Mouse (Mus musculus) kidney, adult 18-20 months (tissue): Measurements from ENCODE around the gene Cryba2.

Experiments
- DNase-seq: peaks from one replicate; pipeline ENCODE4 v3.0.0; 2021

Cryba2 gene

GRCm38 (mm10) chr1:74884196-74885141, 8.5 kb downstream of the Cryba2 start:
- no peak for DNase-seq

DNA sequence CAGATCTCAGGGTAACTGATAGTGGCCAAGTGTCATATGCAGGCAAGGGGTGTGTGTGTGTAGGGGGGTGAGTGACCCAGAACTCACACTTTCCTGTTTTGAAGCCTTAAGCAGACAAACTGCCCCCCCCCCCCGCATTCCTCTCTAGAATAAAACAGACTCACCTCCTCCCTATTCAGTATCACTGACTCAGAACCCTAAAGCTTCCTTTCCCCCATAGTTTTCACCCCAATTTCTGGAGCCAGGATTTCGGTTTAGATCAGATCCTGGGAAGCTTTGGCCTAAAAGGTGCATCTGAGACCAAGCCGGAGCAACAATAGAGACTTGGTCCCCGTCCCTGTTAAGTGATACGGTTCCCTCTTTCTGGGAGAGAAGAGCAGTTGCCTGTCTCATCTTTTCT, 9.5 kb downstream of the Cryba2 start:
- DNase-seq: no peak

DNA sequence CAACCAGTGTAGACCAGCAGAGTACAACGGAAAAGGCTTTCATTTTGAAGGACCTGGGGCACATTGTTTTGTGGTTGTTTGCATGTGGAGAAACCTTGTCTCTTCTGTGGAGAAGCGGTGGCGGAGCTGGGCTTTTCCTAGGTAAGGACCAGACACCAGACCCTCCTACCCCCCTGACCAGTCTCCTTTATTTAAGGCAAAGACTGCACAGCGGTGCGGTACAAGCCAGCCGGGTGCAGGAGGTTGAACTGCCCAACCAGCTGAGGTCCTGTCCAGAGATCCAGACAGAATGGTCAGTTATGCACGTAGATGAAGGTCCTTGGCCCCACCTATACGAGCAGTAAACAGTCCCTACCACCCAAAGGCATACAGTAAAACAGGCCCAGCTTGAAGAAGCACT, 10.1 kb downstream of the Cryba2 start:
- DNase-seq: no peak

DNA sequence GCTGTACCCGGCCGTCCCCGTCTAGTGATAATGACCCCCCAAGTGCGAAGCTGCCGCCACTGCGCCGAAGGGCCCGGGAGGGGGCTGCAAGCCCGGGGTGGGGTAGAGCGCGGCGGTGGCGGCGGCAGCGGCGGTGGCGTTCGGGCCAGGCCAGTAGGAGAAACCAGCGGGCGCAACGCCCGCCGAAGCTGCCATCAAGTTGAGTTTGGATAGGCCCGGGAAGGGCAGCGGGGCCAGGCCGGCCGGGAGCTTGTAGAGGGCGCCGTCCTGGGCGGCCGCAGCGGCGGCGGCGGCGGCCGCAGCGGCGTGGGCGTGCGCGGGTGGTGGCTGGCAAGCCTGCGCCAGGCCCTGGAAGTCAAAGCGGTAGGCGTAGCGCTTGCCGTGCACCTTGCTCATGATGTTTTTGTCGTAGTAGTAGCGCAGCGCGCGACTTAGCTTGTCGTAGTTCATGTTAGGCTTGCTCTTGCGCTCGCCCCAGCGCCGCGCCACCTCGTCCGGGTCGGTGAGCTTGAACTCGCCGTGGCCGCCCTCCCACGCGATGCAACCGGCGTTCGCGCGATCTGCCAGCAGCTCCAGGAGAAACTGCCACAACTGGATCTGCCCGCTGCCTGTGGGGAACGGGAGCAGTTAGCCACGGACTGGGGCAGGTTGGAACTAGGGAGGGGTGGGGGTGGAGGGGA, 10.7 kb downstream of the Cryba2 start:
- DNase-seq: no peak

GRCm38 (mm10) chr1:74880785-74881360, 12.1 kb downstream of the Cryba2 start:
- peak; percentile 76 for DNase-seq

DNA sequence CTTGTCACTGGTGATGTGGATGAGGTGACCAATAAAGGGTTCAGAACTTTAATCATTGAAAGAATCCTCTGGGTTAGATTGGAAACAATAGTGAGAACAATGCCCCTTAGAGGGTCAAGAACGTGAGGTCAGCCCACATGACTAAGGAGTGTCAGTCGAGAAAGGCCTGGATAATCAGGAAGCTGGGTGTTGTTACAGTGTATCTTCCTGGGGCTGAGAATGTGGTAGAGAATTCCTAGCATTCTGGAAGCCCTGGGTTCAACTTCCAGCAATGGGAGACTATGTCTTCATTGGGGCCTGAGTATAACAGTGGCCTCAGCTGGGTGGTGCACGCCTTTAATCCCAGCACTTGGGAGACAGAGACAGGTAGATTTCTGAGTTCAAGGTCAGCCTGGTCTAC, 15.7 kb downstream of the Cryba2 start:
- DNase-seq: no peak

DNA sequence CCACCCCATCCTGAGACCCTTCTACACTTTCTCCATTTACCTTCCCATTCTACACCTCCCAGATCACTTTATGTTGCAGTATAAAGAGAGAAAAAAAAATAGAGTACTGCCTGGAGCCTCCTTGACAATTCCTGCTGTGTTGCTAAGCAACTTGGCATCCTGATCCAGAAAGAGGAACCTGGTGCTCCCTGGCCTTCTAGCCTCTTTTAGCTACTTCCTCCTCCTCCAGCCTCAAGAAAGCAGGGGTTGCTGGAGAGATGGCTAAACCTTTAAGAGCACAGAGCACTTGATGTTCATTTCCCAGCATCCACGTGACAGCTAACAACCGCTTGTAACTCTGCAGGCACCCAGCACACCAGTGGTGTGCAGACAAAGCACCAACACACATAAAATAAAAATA, 20.7 kb downstream of the Cryba2 start:
- DNase-seq: no peak

DNA sequence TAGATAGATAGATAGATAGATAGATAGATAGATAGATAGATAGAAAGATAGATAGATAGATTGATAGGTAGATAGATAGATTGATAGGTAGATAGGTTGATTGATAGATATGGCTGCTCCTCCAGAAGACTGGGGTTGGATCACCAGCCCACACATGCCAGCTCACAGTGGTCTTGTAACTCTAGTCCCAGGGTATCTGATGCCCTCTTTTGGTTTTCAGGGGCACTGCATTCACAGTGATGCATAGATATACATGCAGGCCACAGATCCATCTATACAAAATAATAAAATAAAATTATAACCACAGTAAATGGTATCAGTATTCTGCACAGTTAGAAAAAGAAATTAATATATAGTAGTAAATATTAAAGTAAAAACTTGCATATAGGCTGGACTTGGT, 31.2 kb downstream of the Cryba2 start:
- DNase-seq: no peak

- DNase-seq: no peak
These were observed 33.5 kb downstream of the Cryba2 start for GRCm38 (mm10) chr1:74859223-74859984.

DNA sequence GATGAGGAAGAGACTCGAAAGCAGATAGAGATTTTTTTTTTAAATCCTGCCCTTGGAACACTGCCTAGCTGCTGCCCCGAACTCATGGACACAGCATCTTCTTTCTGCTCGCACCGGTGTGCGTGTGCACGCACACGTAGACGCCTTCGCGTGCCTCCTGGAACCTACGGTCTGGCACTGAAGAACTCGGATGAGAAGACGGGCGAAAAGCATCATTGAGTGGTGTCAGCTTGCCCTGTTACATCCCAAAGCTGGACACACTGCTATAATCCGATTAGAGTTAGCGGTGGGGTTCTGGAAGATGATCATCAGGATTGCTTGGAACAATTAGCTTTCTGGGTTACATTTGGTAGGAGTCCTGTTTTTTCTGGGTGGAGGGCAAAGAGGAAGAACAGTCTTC, 34.1 kb downstream of the Cryba2 start:
- DNase-seq: no peak

DNA sequence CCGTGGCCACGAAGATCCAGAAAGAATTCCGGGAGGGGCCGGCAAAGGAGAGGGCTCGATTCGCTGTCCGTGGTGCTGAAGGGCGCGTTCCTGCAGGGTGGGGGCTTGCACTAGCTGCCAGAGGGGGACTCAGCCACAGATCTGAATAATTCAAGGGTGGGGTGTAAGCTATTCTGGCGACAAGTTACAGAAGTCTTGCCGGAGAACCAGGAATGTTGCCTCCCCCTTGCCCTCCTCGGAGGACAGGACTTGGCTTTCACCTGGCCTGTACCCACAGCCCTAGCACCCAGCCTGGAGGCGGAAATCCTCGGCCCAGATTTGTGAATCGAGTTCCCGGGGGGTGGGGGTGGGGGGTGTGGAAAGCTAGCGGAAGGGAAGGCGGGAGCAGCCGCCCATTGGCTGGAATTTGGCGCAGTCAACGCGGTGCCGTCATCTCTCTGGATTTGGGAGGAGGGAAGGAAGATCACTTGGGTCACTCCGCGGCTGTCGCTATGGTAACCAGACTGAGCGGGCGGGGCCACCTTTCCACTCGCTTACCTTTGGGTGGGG, 34.7 kb downstream of the Cryba2 start:
- DNase-seq: peak; percentile 48

DNA sequence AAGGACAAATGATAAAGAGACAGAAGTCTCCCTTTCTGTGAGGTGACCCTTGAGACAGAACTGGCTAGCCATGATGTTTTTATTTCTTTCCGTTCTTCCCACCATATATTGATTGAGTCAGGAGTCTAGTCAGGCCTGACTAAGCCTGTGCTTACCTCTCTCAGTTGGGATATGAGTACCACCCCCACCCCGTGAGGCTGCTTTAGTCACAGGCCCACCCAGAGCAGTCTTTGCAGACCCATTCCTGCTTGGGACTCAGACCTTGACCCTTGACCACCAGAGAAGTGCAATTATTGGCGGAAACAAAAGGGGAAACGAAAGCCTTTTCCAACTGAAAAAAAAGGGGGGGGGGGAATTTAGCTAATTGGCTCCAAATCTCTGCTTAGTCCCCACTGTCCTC, 35.3 kb downstream of the Cryba2 start:
- DNase-seq: no peak

GRCm38 (mm10) chr1:74857201-74857600, 35.7 kb downstream of the Cryba2 start:
- DNase-seq: no peak

DNA sequence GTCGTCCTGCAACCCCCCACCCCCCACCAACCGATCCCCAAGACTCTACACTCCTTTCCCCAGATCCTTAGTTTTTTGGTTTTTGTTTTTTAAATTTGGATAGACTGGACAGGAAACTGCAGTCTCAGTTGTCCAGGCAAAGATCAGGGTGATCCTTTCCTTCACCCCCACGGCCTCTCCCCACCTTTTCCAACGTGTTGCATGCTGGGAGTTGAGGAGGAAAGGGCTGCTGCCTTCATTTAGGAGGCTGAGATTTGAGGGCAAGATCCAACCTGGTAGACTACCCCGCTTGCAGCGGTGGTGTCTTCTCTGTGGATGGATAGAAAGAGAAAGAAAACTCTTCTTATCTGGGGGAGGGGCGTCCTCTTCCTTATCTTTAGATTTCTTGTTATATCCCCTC, 36.2 kb downstream of the Cryba2 start:
- no peak for DNase-seq

- no peak for DNase-seq
These were observed 36.6 kb downstream of the Cryba2 start for GRCm38 (mm10) chr1:74856439-74856720.

DNA sequence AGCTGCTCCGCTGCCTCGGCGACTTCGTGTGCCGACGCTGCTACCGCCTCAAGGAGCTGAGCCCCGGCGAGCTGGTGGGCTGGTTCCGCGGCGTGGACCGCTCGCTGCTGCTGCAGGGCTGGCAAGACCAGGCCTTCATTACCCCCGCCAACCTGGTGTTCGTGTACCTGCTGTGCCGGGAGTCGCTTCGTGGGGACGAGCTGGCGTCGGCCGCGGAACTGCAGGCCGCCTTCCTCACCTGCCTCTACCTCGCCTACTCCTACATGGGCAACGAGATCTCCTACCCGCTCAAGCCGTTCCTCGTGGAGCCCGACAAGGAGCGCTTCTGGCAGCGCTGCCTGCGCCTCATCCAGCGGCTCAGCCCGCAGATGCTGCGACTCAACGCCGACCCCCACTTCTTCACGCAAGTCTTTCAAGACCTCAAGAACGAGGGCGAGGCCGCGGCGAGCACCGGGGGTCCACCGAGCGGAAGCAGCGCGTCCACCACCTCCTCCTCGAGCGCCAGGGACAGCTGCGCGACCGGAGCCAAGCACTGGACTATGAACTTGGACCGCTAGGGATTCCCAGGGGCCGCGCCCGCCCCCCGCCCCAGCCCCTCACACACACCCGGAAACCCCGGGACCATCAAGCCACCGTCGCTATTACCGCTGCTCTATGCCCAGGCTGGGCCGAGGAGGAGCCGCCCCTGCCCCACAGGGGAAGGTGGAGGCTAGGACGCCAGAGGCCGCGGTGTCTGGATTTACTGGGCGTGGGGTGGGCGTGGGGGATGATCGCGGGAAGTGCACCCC, 37.1 kb downstream of the Cryba2 start:
- no peak for DNase-seq

- peak; percentile 12 for DNase-seq
These were observed 37.8 kb downstream of the Cryba2 start for GRCm38 (mm10) chr1:74855156-74855555.

GRCm38 (mm10) chr1:74854306-74855056, 38.5 kb downstream of the Cryba2 start, which contains the start of gene Cdk5r2:
Gene Cdk5r2, plus strand, starts transcription at chr1:74854934.
- DNase-seq: peak; percentile 81

DNA sequence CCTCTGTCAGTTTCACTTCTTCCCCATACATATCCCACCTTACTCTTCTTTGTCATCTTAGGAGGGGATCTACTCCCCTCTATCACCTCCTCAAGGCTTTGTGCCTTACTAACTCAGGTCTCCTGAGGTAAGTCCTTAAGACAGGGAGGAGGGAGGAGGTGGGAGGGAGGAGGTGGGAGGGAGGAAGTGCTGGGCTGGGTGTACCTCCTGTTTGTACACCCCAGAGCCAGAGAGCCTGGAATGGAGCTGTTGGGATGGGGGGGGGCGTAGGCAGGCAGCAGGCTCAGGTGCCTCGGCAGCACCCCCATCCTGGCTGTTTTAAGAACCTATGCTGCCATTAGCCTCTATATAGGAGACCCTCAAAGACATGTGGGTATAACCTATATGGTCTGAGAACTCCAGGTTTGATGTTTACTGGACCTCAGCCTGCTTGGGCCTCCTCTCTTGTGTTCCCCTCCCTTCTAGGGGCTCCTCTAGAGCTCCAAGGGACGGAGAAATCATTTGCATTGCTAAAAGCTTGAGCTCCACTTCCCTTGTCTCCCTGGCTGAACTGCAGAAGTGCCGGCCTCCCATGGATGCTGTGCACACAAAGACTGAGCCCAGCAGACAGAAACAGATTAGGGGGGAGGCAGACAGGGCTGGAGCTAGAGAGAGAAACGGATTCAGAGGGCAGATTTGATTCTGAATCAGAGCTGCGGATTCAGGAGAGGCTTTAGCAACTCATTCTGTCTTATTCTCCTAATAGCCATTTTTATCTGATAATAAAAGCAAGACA, 41.8 kb downstream of the Cryba2 start:
- DNase-seq: no peak

- DNase-seq: no peak
These were observed 42.7 kb downstream of the Cryba2 start for GRCm38 (mm10) chr1:74850251-74850650.

DNA sequence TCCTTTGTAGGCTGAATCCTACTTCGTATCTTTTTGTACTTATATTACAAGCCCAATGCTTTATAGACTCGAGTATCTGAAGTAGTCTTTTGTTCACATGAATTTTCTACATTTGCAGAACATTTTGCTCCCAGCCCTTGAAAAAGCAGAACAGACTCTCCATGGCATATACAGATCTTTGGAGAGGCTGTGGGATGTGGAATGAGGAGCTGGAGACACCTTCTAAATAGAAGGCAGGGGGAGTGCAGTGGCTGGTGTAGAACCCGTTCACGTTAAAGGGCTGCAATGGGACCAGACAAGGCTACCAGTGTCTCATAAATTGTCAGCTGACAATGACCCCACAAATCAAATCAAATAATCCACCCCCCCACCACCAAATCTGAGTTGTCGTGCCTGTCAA, 44.0 kb downstream of the Cryba2 start:
- DNase-seq: no peak
